Mouse (Mus musculus): ENCODE measurements around the gene Zcchc17.

DNA sequence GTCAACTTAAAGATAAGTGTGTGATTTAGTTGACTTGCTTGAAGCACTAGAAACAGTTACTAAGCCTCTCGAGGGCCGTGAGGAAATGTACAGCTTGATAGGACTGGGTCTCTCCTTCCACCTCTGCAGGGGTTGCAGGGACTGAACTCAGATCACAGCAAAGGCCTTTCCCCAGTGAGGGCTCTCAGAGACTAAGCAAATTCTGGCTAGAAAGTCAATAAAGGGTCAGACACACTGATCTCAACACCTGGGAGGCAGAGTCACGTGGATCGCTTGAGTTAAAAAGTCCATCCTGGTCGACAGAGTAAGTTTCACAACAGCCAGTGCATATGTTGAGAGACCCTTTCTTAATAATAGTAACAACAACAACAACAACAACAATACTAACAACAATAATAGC lies 23.9 kb downstream of the Zcchc17 start:
- TF ChIP-seq CTCF (IDR thresholded peaks at IDR 0.05; ENCODE audit: control insufficient read depth, insufficient read depth, insufficient read length) (no peak), MAX (IDR thresholded peaks at IDR 0.05) (no peak), MYOD1 (IDR thresholded peaks at IDR 0.05; ENCODE audit: control insufficient read depth, insufficient read length, low read depth) (no peak)

Data from C2C12 (cell line).